Mouse (Mus musculus) cerebellum, adult (tissue): ENCODE measurements around the gene Emx2.

ENCODE experiments used
- ATAC-seq: cut with Nextera tagmentation; 2 replicates; pipeline ENCODE4 v1.9.2; 2017; ENCODE audit warnings: mild to moderate bottlenecking, moderate library complexity, mixed read lengths; ENCODE audit not compliant: insufficient number of reproducible peaks, low FRiP score, low TSS enrichment

Emx2 gene

DNA sequence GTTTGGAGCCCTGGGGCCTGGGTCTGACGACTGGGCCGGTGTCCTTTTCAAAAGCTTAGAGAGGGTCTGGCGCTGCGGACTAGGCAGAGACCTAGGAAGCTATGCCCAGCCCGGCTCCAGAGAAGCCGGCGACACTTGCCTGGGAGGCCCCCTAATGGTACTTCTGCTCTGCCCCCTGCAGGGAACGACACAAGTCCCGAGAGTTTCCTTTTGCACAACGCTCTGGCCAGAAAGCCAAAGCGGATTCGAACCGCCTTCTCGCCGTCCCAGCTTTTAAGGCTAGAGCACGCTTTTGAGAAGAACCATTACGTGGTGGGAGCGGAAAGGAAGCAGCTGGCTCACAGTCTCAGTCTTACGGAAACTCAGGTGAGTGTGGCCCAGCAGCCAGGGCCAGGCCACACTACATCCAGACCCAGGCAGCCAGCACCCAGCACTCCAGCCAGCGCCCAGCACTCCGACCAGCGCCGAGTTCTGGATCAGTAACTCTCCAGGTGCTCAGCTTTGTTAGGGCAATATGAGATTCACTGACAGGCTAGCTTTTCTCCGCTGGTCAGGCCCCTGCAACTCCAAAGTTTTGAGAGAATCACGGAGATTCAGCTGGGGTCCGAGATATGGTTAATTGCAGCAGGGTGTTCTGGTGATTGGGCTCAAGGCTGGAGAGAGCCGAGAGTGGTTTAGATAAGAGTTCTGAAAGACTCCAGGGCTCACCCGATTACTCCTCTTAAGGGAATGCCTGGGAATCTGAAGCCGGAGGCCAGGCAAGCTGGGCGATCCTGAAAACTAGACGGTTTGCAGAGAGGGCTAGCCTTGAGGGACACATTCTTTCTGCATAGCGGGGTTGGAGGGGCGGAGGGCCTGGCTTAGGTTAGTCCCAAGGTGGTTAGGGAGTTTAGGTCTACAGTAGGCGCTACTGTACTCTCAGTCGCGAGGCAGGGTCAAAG, 3.6 kb downstream of the Emx2 start:
- no peak for ATAC-seq

DNA sequence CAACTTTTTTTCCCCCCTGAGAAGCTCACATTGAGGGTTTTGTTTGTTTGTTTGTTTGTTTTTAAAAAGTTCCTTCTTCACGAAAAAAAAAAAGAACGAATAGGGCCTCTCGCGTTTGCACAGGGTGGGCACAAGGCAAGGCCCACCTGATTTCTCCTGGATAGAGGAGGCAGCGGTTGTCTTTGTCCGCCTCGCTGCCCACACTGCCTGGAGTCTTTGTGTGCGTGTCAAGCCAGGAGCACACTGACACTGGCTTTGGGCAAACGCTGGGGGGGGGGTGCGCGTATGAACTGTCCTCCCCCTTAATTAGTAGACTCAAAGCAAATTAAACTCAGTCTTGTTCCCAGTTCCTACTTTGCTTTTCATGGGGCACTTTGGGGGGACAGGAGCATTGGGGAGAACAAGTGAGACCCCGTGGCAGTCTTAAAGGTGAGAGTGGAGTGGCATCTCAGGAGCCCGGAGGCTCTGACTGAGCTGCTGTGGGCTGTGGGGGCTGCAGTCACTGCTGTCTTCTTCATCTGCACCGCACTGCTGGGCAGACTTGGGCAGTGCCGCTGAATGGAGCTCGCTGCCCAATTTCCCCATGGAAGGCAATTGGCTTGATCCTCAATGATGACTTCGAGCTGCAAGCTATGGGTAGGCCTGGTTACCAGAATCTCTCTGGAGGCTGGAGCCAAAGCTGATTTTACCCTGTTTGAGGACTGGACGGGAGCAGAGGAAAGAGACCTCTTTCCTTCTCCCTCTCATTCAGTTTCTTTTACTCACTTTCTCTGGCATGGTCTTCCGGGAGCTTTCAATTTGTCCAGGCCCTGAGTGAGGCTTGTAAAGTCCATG, 4.5 kb downstream of the Emx2 start:
- ATAC-seq = no peak

DNA sequence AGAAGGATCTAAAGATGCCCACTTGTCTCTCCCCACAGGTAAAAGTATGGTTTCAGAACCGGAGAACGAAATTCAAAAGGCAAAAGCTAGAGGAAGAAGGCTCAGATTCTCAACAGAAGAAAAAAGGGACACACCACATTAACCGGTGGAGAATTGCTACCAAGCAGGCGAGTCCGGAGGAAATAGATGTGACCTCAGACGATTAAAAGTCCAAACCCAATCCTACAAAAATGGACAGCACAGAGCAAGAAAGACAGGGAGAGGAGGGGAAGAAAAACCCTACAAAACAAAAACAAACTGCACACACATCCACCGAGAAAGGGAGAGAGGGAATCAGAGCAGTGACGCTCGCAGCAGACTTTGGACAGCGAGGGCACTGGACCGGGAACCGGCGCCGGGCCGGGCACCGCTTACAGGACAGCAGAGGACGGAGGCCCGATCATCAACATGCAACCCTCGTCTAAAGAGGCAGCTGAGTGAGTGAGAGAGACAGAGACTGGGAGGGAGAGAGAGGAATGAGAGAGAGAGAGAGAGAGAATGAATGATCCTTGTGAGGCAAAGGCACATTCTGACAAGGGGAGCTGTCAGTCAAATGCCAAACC, 5.8 kb downstream of the Emx2 start:
- ATAC-seq = no peak

DNA sequence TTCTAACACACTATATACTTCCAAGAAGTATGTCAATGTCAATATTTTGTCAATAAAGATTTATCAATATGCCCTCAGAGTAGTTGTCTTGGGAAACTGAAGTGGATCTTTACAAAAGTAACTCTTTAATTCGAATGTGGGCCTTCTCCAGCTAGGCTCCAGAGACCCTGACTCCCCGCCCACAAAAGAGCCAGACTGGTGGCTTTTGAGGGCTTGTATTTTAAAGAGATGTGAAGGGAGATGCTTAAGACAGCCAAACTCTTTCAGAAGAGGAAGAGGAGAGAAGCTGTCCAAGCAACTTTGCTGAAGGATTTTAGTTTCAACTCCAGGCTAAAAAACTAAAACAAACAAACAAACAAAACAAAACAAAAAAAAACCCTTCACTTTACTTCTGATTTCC, 7.1 kb downstream of the Emx2 start:
- no peak for ATAC-seq

DNA sequence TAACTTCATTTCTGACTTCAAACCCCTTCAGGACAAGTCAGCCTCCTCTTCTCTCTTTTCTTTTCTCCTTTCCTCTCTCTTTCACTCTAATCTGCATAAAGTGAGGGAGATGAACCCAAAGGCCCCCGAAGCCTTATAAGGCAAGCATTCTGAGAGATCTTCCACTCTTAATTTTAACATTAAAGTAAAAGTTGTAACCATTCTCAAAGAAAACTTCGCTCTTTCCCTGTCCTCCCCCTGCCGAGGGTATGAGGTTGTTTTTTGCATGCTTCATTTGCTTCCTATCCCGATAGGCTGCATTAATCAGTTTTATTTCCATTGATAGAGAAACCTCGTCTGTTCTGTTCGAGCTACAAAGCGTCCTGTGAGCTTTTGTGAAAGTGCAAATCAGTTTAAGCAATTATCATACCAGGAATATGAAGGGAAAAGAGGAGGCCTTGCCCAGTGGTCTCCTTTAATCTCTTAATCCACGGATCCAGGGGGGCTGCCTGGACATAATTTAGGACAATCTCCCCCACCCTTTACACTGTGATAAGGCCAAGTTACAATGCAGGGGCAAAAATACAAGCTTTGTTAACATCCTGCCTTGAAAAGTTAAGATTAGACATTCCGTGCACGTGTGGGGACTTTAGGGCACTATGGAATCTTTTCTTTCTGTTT, 7.7 kb downstream of the Emx2 start:
- no peak for ATAC-seq

DNA sequence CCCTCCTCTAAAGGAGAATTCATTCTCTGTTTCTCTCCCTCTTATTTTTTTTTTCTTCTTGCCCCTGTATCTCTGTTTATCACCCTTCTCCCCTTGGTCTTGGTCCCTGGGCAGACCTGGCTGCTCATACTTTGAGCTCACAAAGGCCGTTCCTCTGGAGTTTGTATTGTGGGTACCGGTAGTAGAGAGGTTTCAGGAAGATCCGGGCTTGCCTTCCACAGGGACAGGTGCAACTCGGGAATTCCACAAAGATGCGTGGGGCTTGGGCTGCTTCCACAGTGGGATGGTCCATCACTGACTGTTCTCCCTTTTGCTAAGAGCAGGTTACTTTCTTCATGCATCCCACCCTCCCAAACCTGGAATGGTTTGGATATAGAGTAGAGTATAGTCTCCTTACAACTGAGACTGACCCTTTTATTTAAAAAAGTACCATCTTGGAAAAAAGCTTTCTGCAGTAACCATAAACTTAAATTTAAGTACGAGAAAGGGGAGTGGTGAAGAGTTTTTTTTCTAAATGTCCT, 8.3 kb downstream of the Emx2 start:
- no peak for ATAC-seq

DNA sequence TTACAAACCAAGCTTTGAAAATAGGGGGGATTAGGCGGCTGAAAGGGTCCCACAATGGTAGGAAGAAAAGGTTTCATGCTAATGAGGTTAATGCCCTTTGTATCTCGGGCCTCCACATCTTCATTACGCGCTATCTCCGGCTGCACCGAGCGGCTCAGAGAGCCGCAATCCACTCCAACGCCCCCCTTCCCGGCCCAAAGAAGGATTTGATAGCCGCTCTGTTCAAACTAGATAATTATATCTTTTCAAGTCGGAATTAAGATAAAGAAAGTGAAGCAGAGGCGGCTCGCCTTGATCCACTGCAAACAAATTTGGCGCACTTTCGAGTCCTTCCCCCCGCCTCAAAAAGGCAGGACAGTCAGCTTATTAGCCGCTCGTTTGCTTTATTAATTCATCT, 8.8 kb downstream of the Emx2 start:
- ATAC-seq = no peak

DNA sequence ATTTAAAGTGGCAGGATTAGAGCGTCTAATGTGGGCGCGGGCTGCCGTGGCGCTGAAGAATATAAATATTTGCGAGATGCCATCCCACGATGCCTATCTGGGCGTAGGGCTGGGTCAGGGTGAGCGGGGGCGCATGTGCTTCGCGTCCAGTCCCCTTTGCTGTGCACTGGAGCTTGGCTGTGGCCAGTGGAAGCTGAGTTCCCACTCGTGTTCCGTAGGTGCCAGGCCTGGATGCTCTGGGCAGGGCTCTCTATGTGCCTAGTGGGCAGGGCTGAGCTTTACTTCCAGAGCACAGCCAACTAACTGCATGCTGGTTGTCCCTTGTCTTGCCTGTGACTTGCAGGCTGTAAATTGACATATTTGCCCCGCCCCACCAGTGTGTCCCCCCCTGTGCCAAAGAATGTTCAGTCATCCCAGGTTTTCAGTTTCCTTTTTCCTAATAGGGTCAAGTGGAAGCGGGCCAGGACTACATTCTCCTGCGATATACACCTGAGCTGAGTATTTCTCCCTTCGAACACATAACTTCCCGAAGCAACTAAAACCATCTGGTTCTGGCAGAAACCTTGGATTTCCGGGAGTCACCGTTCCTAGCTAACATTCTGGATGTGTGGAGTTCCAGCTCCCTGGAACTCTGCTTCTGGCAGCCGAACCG, 9.4 kb downstream of the Emx2 start:
- no peak for ATAC-seq

DNA sequence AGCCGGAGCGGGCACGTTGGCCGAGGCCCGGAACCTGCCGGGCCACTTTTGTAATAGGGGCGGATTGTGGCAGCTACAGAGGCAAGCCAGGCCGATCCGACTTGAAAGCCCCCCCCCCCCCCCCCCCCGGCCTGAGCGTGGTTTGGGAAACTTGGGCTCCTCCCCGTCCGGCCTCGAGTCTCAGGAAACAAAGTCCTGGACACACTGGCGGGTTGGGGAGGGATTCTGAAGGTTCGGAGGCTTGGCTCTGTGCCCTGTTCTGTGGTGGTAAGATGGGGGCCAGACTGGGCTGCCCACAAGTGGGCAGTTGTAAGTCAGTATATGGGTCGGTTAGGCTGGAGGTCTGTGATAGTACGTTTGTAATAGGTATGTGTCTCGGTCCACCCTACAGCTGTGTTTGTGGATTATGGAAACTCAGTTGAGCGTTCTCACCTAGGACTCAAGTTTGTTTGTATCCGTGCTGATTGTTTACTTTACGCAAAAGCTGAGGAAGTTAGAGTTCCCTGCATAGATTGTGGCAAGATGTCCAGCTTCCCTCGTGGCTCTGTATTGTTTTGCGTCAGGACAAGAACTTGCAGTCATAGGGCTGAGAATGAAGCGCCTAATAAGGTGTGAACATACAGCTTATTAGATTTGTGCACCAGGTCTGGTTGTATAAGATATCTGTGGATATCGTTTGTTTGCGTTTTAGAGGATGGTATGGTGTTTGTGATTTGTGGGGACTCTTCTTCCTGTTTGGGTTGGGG, 10.1 kb downstream of the Emx2 start:
- ATAC-seq = no peak

DNA sequence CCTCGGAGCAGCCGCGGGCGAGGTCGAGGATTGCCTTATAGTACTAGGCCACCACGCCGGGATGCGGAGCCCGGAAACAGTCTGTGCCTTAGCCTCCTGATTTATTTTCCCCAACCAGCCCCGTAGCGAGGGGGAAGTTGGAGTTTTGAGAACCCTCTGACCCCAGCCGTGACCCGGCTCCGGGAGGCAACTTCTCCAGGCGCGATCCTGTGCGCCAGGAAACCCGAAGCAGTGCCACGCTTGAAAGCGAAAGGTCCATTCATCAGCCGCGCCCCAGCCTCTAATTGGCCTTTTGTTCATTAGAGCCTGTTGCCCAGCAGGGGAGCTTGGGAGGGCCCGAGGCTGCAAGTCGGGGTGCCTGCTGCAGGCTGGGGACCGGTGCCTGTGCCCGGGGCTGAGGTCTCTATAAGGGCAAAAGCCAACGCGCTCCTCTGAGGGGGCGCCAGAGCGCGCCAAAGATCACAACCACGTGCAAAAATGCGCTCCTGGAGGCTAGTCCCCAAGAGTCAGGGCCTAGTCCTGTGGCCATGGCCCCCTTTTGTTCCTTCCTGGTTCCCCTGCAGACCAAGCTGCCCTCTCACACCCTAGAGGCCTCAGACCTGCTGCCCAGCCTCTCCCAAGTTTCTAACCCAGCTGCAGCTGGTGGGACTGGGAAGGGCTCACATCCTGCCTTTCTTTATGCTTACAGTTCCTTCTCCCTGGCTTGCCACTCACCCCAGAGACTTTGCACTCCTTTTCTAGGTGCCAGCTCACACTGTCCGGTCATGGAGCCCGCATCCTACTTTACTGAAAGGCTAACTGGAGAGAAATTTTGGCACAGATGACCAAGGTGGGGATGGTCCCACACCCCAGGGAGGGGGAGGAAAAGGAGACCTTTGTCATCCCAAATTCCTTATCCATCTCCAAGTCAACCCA, 11.1 kb downstream of the Emx2 start:
- no peak for ATAC-seq

DNA sequence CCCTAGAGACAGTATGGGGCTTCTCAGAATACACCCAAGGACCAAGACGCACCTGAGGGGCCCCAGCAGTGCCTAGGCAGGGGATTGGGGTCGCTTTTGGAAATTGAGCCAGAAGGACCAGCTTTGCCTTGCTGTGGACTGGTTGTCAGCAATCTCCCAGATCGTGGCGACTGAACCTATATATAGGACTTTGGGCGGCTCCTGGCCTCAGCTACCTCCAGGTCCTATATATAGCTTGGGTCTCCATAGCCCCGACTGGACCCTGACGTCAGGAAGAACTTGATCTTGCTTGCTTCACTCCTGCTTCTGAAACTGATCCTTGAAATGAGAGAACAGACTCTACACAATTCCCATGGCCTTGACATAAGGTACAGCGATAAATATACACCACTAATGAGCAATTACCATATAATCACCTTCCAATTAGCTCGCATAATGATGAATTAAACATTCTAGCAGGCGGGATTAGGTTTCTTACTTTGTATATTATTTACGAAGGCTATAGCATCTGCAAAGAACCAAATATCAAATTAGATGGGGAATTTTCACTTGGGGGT, 12.0 kb downstream of the Emx2 start:
- no peak for ATAC-seq

DNA sequence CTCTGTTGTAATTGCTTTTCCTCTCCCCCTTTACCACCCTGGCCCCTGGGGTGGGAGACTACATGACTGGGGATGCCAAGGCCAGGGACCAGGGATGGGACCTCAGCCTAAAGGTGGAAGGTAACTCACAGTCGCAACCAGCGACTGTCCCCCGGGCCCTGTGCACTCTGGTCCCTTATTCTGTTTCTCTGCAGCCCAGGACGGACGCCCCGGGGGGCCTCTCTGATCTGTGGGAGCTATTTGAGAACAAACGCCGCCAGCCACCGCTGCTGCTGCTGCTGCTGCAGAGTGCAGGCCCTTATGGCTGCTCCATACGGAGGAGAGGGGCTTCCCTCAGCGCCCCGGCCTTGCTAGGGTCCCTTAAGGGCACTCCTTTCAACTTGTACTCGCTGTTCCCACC, 12.7 kb downstream of the Emx2 start:
- ATAC-seq = no peak

DNA sequence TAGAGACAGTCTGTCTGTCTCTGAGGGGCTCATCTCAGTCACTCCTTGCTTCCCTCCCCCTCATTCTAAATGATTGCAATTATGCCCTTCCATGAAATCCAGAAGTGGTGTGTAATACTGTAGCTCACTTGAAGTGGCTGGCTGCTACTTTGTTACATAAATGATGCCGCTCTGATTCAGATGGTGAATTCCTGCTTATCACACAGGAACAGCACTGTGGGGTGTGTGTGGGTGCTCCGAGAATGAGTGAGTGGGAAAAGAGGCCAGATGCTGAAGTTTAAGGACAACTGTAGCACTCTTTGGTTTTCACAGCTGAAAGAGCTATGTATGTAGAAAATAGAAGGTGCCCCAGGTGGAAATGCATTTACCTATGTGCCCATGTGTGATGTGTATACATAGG, 14.7 kb downstream of the Emx2 start:
- ATAC-seq = no peak

DNA sequence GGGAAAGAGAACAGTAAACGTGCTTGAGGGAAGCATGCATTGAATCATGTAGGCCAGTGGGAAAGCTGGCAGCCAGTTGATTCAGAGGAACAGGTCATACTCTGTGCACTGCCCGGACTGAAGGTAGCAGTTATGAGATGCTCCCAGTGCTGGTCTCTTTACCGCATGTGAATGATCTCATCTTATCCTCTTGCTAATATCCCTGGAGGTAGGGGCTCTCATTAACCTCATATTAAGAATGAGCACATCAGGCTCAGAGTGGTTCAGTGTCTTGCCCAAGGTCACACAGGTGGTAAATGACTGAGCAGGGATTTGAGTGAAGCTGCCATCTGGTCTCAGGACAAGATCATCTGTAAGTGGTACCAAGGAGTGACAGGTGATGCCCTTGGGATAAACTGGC, 21.7 kb downstream of the Emx2 start:
- ATAC-seq = no peak

DNA sequence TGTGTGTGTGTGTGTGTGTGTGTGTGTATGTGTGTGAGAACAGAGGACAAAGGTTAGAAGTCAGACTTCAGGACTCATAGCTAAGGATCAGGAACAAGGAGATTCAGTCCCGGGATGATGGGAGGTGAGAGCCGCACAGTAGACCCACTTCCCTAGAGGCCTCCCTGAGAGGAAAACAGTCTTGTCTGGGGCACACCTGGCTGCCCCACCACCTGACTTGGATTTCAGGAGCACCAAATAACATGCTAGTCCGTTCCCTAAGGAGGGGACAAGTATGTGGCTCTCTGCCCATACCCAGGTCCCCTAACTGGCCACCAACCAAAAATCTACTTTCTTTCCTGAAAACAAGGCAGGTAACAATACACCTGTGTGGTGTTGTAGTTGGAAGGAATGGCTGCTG, 22.4 kb downstream of the Emx2 start:
- no peak for ATAC-seq

DNA sequence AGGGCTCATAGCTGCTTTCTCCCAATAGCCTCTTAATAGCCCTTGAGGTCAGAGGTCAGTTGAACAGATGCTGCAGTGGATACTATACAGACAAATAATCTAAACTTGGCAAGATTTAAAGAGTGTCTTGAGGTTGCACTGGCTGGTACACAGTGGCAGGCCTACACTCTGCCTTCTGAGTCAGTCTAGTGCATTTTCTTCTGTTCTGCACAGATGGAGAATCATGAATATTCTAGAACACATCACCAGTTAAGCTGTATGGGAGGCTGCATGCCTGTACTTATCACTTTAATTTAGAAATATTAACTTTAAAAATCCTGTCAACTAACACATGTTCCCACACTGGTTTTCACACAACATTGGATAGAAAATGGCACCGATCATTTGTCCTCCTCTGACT, 34.1 kb downstream of the Emx2 start:
- ATAC-seq = no peak

DNA sequence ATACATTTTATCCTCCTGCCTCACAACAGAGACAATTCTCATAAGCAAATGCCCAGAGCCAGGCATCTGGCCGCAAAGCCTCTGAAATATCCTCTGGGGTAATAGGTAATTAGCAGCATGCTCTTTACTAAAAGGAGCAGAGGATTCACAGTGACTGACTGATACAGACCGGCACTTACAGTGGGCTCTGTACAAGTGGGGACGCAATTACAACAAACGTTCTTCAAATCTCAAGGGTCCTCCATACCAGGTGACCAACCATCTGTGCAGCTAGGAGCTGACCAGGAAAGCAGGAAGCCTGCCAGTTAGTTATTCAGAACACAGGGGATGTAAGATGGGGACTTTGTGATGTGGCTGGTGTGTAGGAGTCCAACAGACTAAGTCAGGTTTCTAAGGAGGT, 38.7 kb downstream of the Emx2 start:
- ATAC-seq = no peak

DNA sequence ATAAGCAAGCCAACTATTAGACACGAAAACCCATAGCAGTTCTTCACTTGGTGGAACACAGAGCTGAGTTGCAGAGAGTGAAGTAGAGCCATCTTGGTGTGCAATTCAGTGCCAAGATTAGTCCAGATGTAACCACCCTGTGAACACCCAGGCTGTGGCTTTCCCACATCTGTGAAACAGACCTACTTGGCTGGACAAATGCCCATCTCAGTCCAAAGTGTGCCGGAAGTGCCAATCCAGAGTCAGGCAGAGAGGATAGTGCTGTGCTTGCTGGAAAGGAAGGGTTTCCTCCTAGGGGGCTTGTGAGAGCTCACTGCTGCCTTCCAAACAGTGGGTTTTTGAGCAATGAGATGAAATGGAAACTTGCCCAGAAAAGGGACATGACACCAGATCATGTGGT, 50.7 kb downstream of the Emx2 start:
- ATAC-seq = no peak
